In the genomic region with DNA sequence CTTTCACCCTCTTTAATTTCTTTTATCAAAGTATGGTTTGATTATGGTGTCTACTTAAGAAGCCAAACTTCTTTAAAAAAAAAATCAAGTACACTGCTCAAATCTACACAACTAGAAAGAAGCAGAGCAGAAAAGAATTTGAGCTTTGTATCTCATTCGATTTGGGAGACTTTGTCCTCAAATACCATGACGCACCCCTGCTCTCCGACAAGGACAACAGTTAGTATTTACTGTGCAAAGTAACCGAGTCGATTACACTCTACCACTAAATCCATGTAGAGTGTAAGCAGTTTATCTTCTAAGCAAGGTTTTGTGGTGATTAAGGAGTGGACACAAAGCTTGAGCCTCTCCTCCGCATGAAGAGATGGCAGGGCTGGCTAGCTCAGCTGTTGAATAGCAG, we compare ENCODE assay signal across 25 mouse cellular contexts.
"Had no signal": no experiment of that assay in that cellular context is flagged by ENCODE, and none has a peak within 500 bp of the region (broad histone marks: within the 10 kb centered on the region; RNA-seq: fewer than 3 reads in every experiment).

No protein-coding gene starts in this region.

- DNase-seq: gastrocnemius, adult 2 months; gastrocnemius, postnatal 10 days; gastrocnemius, postnatal 25 days; heart, adult 18-20 months; heart, postnatal 14 days; heart, postnatal 36 days; kidney, adult 11 months; kidney, adult 2 months; kidney, adult 9 months; kidney, postnatal 14 days; kidney, postnatal 36 days; layer of hippocampus, adult 9-11 months; layer of hippocampus, postnatal 36 days; left cerebral cortex, postnatal 4 days had no signal

- H3K27me3 ChIP-seq: heart, embryonic 13.5 days; heart, embryonic 15.5 days; hindbrain, embryonic 13.5 days; hindbrain, embryonic 15.5 days; kidney, embryonic 15.5 days; limb, embryonic 13.5 days had no signal

- H3K4me2 ChIP-seq: heart, embryonic 13.5 days; heart, embryonic 15.5 days; hindbrain, embryonic 13.5 days; hindbrain, embryonic 15.5 days; kidney, embryonic 15.5 days; limb, embryonic 13.5 days had no signal

- H3K27ac ChIP-seq: gastrocnemius, adult 2 months; heart, embryonic 10.5 days; heart, embryonic 13.5 days; heart, embryonic 15.5 days; hindbrain, embryonic 13.5 days; hindbrain, embryonic 15.5 days; hindbrain, postnatal 0 days; kidney, embryonic 15.5 days; kidney, postnatal 0 days; limb, embryonic 13.5 days had no signal

- H3K4me1 ChIP-seq: heart, embryonic 10.5 days; hindbrain, embryonic 13.5 days; kidney, embryonic 15.5 days; limb, embryonic 13.5 days had no signal

- ATAC-seq: forebrain, embryonic 16.5 days; hindbrain, postnatal 0 days; intestine, embryonic 16.5 days had no signal

- H3K9ac ChIP-seq: heart, embryonic 13.5 days; heart, embryonic 15.5 days; hindbrain, embryonic 13.5 days; hindbrain, embryonic 15.5 days; kidney, embryonic 15.5 days; limb, embryonic 13.5 days had no signal

- H3K9me3 ChIP-seq: heart, embryonic 10.5 days; heart, embryonic 13.5 days; heart, embryonic 15.5 days; hindbrain, embryonic 13.5 days; hindbrain, embryonic 15.5 days; kidney, embryonic 15.5 days; limb, embryonic 13.5 days had no signal

- H3K4me3 ChIP-seq: gastrocnemius, adult 2 months; heart, embryonic 10.5 days; heart, embryonic 13.5 days; heart, embryonic 15.5 days; hindbrain, embryonic 13.5 days; hindbrain, embryonic 15.5 days; kidney, embryonic 15.5 days; limb, embryonic 13.5 days had no signal

- H3K36me3 ChIP-seq: heart, embryonic 10.5 days; heart, embryonic 13.5 days; heart, embryonic 15.5 days; hindbrain, embryonic 13.5 days; hindbrain, embryonic 15.5 days; kidney, embryonic 15.5 days; limb, embryonic 13.5 days had no signal
